Mouse (Mus musculus) midbrain, embryonic 15.5 days (tissue): ENCODE data around the gene Zfp146. TPM values are rescaled to one million over a fixed set of nuclear protein-coding genes. Genes with fewer than 3 reads are reported as not detected.

Source experiments
- polyA plus RNA-seq: library from polyadenylated mRNA; unstranded; fragments of >200 nt; fragmentation: Nextera tagmentation; extraction: Ambion mirVana; gene quantifications from 2 replicates; pipeline ENCODE4 v1.2.1, GENCODE M21; 2015

The Zfp146 gene
- polyA plus RNA-seq, 1 experiment from 2014 or later: 15.4 TPM

Other genes with a start within 250 kb of the Zfp146 start
- 23.4 and 24.2 TPM in 2 replicates for gene Zfp74, start 215.7 kb downstream of the Zfp146 start, polyA plus RNA-seq
- gene Zfp568, start 185.8 kb downstream of the Zfp146 start, polyA plus RNA-seq: 6.0 and 7.0 TPM in 2 replicates
- 12.0 and 13.7 TPM in 2 replicates for gene Zfp14, start 118.4 kb downstream of the Zfp146 start, polyA plus RNA-seq
- gene Zfp82, start 96.8 kb downstream of the Zfp146 start, polyA plus RNA-seq: 12.9 and 13.4 TPM in 2 replicates
- 3.6 and 3.9 TPM in 2 replicates for gene Gm26920, start 79.3 kb downstream of the Zfp146 start, polyA plus RNA-seq
- 18.9 and 19.8 TPM in 2 replicates for gene Zfp566, start 79.2 kb downstream of the Zfp146 start, polyA plus RNA-seq
- gene Zfp260, start 75.0 kb downstream of the Zfp146 start, polyA plus RNA-seq: 81.9 and 83.5 TPM in 2 replicates
- 23.4 and 24.9 TPM in 2 replicates for gene Zfp382, start 47.8 kb downstream of the Zfp146 start, polyA plus RNA-seq
- gene Cox7a1, start 14.4 kb upstream of the Zfp146 start, polyA plus RNA-seq: 6.5 and 6.8 TPM in 2 replicates
- gene Capns1, start 29.1 kb upstream of the Zfp146 start, polyA plus RNA-seq: 69.8 and 81.5 TPM in 2 replicates
- 175 and 188 TPM in 2 replicates for gene Polr2i, start 62.2 kb upstream of the Zfp146 start, polyA plus RNA-seq
- gene Tbcb, start 62.5 kb upstream of the Zfp146 start, polyA plus RNA-seq: 429 and 432 TPM in 2 replicates
- gene Ovol3, start 66.0 kb upstream of the Zfp146 start, polyA plus RNA-seq: not detected in 2 replicates
- 1.3 and 1.5 TPM in 2 replicates for gene Thap8, start 110.3 kb upstream of the Zfp146 start, polyA plus RNA-seq
- 3.6 and 3.8 TPM in 2 replicates for gene Wdr62, start 110.7 kb upstream of the Zfp146 start, polyA plus RNA-seq
- gene Clip3, start 122.0 kb upstream of the Zfp146 start, polyA plus RNA-seq: 106 and 110 TPM in 2 replicates
- gene Alkbh6, start 139.0 kb upstream of the Zfp146 start, polyA plus RNA-seq: 134 and 135 TPM in 2 replicates
- gene Syne4, start 145.1 kb upstream of the Zfp146 start, polyA plus RNA-seq: 16.6 and 17.5 TPM in 2 replicates
- gene E130208F15Rik, start 152.0 kb upstream of the Zfp146 start, polyA plus RNA-seq: 0.23 and 2.0 TPM in 2 replicates
- gene Sdhaf1, start 154.1 kb upstream of the Zfp146 start, polyA plus RNA-seq: 16.7 and 17.1 TPM in 2 replicates
- 16.3 and 17.9 TPM in 2 replicates for gene Lrfn3, start 193.0 kb upstream of the Zfp146 start, polyA plus RNA-seq
- 27.8 and 36.6 TPM in 2 replicates for gene Tyrobp, start 244.0 kb upstream of the Zfp146 start, polyA plus RNA-seq